Mouse (Mus musculus): ENCODE data around the gene Pla2g6. TPM values are rescaled to one million over a fixed set of nuclear protein-coding genes. Genes with fewer than 3 reads are reported as not detected.

The Pla2g6 gene
- polyA plus RNA-seq, 1 experiment from 2014 or later: 27.1 TPM

DNA sequence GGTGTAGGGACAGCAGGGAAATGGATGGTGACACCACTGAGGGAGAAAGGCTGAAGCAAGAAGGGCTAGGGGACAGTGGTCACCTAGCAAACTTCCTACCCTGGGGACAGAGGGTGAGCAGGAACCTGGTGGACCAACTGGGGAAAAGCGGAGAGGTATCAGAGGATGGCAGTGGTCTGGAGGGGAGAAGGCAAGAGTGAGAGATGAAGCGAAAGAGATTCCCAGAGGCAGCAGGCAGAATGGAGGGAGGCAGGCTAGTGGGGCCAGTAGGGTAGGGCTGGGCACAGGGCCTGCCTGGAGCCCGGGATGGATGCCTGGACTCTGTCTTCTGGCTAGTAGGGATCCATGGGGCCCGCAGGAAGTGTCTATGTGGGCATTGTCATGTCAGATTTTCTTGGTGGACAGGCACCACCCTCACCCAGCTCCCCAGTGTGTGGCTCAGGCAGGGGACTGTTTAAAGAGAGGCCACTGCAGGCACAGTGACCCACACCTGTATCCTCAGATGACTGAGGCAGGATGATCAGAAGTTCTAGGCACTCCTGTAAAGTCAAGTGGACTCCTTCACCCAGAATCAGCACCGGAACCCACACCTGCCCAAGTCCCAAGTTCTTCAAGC lies 25.6 kb upstream of the Pla2g6 start:
- Histone ChIP-seq H3K36me3 (ENCODE audit: control insufficient read depth, insufficient read depth, low read length) (no peaks in the 10 kb centered on the region), H3K4me1 (ENCODE audit: control insufficient read depth, insufficient read depth, low read length) (peaks cover 54% of the 10 kb centered on the region), H3K9ac (ENCODE audit: low read depth, low read length) (0 out of 2 replicates have a peak overlapping the region, but pooled peaks have one; percentile 3)

GRCm38 (mm10) chr15:79352479-79352878 lies 24.3 kb upstream of the Pla2g6 start:
- Histone ChIP-seq H3K9ac (ENCODE audit: low read depth, low read length) (peak overlapping the region; percentile 15; the same call in 1 of the 2 replicates), H3K4me1 (ENCODE audit: control insufficient read depth, insufficient read depth, low read length) (peaks cover 51% of the 10 kb centered on the region), H3K36me3 (ENCODE audit: control insufficient read depth, insufficient read depth, low read length) (no peaks in the 10 kb centered on the region), H3K27ac (ENCODE audit: low read length) (no peak overlapping the region), H3K27me3 (replicated peaks; ENCODE audit: control insufficient read depth, insufficient read depth, low read length) (no peaks in the 10 kb centered on the region), H3K9me3 (ENCODE audit: control insufficient read depth, low read length) (no peaks in the 10 kb centered on the region), H3K4me3 (ENCODE audit: low read length) (no peak overlapping the region), H3K4me2 (ENCODE audit: low read depth, low read length) (no peak overlapping the region)
- 88% methylated on average over 6 of the region's 6 CpGs for WGBS
- no peak for ATAC-seq

More for the DNA sequence above, 25.6 kb upstream of the Pla2g6 start:
- no peak overlapping the region for H3K4me3 ChIP-seq (ENCODE audit: low read length)
- H3K27me3 ChIP-seq (replicated peaks; ENCODE audit: control insufficient read depth, insufficient read depth, low read length): no peaks in the 10 kb centered on the region
- H3K4me2 ChIP-seq (ENCODE audit: low read depth, low read length): no peak overlapping the region
- ATAC-seq: no peak
- H3K9me3 ChIP-seq (ENCODE audit: control insufficient read depth, low read length): no peaks in the 10 kb centered on the region
- peak overlapping the region; percentile 46; the same call in 1 of the 2 replicates for H3K27ac ChIP-seq (ENCODE audit: low read length)
- WGBS: 87% methylated on average over 5 of the region's 5 CpGs

- Histone ChIP-seq H3K9me3 (ENCODE audit: control insufficient read depth, low read length) (no peaks in the 10 kb centered on the region), H3K27me3 (replicated peaks; ENCODE audit: control insufficient read depth, insufficient read depth, low read length) (no peaks in the 10 kb centered on the region), H3K4me2 (ENCODE audit: low read depth, low read length) (peak overlapping the region; percentile 23; the same call in 1 of the 2 replicates), H3K36me3 (ENCODE audit: control insufficient read depth, insufficient read depth, low read length) (no peaks in the 10 kb centered on the region), H3K4me3 (ENCODE audit: low read length) (0 out of 2 replicates have a peak overlapping the region, but pooled peaks have one; percentile 10), H3K9ac (ENCODE audit: low read depth, low read length) (peak overlapping the region; percentile 48), H3K4me1 (ENCODE audit: control insufficient read depth, insufficient read depth, low read length) (peaks cover 53% of the 10 kb centered on the region), H3K27ac (ENCODE audit: low read length) (peak overlapping the region; percentile 29; the same call in 1 of the 2 replicates)
- WGBS: 37% methylated on average over 15 of the region's 15 CpGs
- no peak for ATAC-seq
Observed at GRCm38 (mm10) chr15:79351331-79351767, 23.2 kb upstream of the Pla2g6 start.

GRCm38 (mm10) chr15:79350866-79351265 lies 22.7 kb upstream of the Pla2g6 start:
- H3K4me2 ChIP-seq (ENCODE audit: low read depth, low read length): 0 out of 2 replicates have a peak overlapping the region, but pooled peaks have one; percentile 23
- peak overlapping the region; percentile 48; the same call in 1 of the 2 replicates for H3K9ac ChIP-seq (ENCODE audit: low read depth, low read length)
- H3K36me3 ChIP-seq (ENCODE audit: control insufficient read depth, insufficient read depth, low read length): no peaks in the 10 kb centered on the region
- no peak overlapping the region for H3K4me3 ChIP-seq (ENCODE audit: low read length)
- peaks cover 50% of the 10 kb centered on the region for H3K4me1 ChIP-seq (ENCODE audit: control insufficient read depth, insufficient read depth, low read length)
- 91% methylated on average over 4 of the region's 4 CpGs for WGBS
- no peaks in the 10 kb centered on the region for H3K27me3 ChIP-seq (replicated peaks; ENCODE audit: control insufficient read depth, insufficient read depth, low read length)
- ATAC-seq: no peak
- H3K27ac ChIP-seq (ENCODE audit: low read length): peak overlapping the region; percentile 29; the same call in 1 of the 2 replicates
- no peaks in the 10 kb centered on the region for H3K9me3 ChIP-seq (ENCODE audit: control insufficient read depth, low read length)

GRCm38 (mm10) chr15:79348651-79349050 lies 20.5 kb upstream of the Pla2g6 start:
- H3K4me3 ChIP-seq (ENCODE audit: low read length): peak overlapping the region; percentile 75
- no peak for ATAC-seq
- peak overlapping the region; percentile 77 for H3K4me2 ChIP-seq (ENCODE audit: low read depth, low read length)
- H3K27me3 ChIP-seq (replicated peaks; ENCODE audit: control insufficient read depth, insufficient read depth, low read length): no peaks in the 10 kb centered on the region
- H3K27ac ChIP-seq (ENCODE audit: low read length): peak overlapping the region; percentile 100
- H3K9me3 ChIP-seq (ENCODE audit: control insufficient read depth, low read length): no peaks in the 10 kb centered on the region
- 49% methylated on average over 8 of the region's 8 CpGs for WGBS
- H3K9ac ChIP-seq (ENCODE audit: low read depth, low read length): peak overlapping the region; percentile 94
- no peaks in the 10 kb centered on the region for H3K36me3 ChIP-seq (ENCODE audit: control insufficient read depth, insufficient read depth, low read length)
- peaks cover 47% of the 10 kb centered on the region for H3K4me1 ChIP-seq (ENCODE audit: control insufficient read depth, insufficient read depth, low read length)

DNA sequence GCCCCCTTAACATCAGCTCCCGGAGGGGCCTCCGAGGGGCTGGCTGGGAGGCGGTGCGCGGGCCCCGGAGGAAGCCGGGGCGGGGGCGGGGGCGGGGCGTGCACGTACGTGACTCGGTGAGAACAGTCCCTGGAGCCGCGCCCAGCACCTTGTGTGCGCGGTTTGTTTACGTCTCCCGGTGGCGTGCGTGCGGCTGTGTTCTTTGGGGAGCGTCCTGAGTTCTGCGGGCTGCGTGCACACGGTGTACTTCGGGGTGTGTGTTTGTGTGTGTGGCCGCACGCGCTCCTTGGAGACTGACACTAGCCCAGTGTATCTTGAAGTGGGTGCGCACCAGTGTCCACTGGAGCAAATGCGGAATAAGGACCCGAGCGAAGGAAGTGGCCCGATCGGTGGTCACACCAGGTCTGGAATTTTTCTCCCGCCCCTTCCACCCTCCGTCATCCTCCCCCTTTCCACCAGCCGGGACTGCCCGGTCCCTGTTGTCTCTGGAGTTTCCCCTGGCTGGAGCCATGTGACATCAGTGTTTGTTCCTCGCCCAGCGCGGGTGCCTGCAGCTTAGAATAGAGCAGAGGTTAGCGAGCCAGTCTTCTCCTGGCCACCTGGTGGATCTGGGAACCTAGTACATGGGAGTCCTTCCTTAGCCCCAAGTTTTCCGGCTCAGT lies 19.8 kb upstream of the Pla2g6 start:
- ATAC-seq: peak; percentile 86
- Histone ChIP-seq H3K4me1 (ENCODE audit: control insufficient read depth, insufficient read depth, low read length) (peaks cover 48% of the 10 kb centered on the region), H3K36me3 (ENCODE audit: control insufficient read depth, insufficient read depth, low read length) (no peaks in the 10 kb centered on the region), H3K27ac (ENCODE audit: low read length) (peak overlapping the region; percentile 100), H3K4me2 (ENCODE audit: low read depth, low read length) (peak overlapping the region; percentile 77), H3K9me3 (ENCODE audit: control insufficient read depth, low read length) (no peaks in the 10 kb centered on the region), H3K4me3 (ENCODE audit: low read length) (peak overlapping the region; percentile 75), H3K27me3 (replicated peaks; ENCODE audit: control insufficient read depth, insufficient read depth, low read length) (no peaks in the 10 kb centered on the region), H3K9ac (ENCODE audit: low read depth, low read length) (peak overlapping the region; percentile 94)
- WGBS: 1% methylated on average over 39 of the region's 46 CpGs

DNA sequence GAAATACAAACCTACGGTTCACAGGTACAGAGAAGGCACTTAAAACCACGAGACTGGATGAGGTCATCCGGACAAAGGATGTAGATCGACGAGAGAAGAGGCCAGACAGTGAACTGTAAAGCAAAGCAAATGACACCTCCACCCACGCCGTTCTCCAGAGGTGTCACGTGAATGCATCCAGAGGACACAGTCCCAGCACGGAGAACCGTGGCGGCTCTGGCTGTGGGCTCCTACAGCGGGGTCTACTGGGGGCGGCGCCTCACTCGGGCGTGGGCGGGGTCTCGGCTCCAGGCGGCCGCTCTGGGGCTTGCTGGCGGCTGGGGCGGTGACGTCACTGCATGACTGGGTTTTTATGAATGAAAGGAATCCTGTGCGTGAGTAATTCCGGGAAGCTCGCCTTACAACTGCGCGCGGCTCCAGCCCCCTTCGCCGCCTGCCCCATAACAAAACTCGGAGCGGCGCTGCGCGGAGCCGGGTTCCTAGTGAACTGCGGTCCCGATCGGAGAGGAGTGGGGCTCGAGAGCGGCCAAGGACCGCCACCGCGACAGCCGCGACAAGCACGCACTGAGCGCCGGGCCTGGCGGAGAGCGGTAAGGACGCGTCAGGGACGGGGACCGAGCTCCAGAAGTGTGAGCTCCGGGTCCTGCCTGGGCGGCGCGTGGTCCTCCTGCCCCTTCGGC lies 19.1 kb upstream of the Pla2g6 start:
- peak; percentile 82 for ATAC-seq
- Histone ChIP-seq H3K4me1 (ENCODE audit: control insufficient read depth, insufficient read depth, low read length) (peaks cover 43% of the 10 kb centered on the region), H3K9ac (ENCODE audit: low read depth, low read length) (peak overlapping the region; percentile 94), H3K27me3 (replicated peaks; ENCODE audit: control insufficient read depth, insufficient read depth, low read length) (no peaks in the 10 kb centered on the region), H3K27ac (ENCODE audit: low read length) (peak overlapping the region; percentile 100), H3K36me3 (ENCODE audit: control insufficient read depth, insufficient read depth, low read length) (no peaks in the 10 kb centered on the region), H3K9me3 (ENCODE audit: control insufficient read depth, low read length) (no peaks in the 10 kb centered on the region), H3K4me3 (ENCODE audit: low read length) (peak overlapping the region; percentile 75), H3K4me2 (ENCODE audit: low read depth, low read length) (peak overlapping the region; percentile 77)
- WGBS: under 1% methylated on average over 61 of the region's 61 CpGs

- WGBS: 55% methylated on average over 8 of the region's 8 CpGs
Observed at GRCm38 (mm10) chr15:79346051-79346793, 18.0 kb upstream of the Pla2g6 start, which contains the start of gene Maff. Maff (plus strand) TSS chr15:79346621.

More at GRCm38 (mm10) chr15:79346051-79346793, 18.0 kb upstream of the Pla2g6 start, which contains the start of gene Maff:
- peak within 1 kb of the TSS; percentile 94 for H3K9ac ChIP-seq (ENCODE audit: low read depth, low read length)
- no peaks in the 10 kb centered on the region for H3K27me3 ChIP-seq (replicated peaks; ENCODE audit: control insufficient read depth, insufficient read depth, low read length)
- H3K4me2 ChIP-seq (ENCODE audit: low read depth, low read length): peak within 1 kb of the TSS; percentile 77
- H3K36me3 ChIP-seq (ENCODE audit: control insufficient read depth, insufficient read depth, low read length): no peaks in the 10 kb centered on the region
- peaks cover 33% of the 10 kb centered on the region for H3K4me1 ChIP-seq (ENCODE audit: control insufficient read depth, insufficient read depth, low read length)
- H3K4me3 ChIP-seq (ENCODE audit: low read length): peak within 1 kb of the TSS; percentile 75
- peak within 1 kb of the TSS; percentile 100 for H3K27ac ChIP-seq (ENCODE audit: low read length)
- ATAC-seq: no peak
- H3K9me3 ChIP-seq (ENCODE audit: control insufficient read depth, low read length): no peaks in the 10 kb centered on the region
